Mouse (Mus musculus): ENCODE results near the gene Cog8. TPM values are rescaled to one million over a fixed set of nuclear protein-coding genes. Genes with fewer than 3 reads are reported as not detected.

Gene Cog8
- total and polyA plus RNA-seq, 3 experiments, result 24.2 to 39.3 (median 35.3) TPM

GRCm38 (mm10) chr8:107045478-107045877 lies 11.0 kb downstream of the Cog8 start:
- dilution Hi-C loops (cut with MboI; ENCODE audit: extremely low pct_ligation_motif_present, extremely low pct_unique_long_range_greater_than_20kb, low sequenced_read_pairs) (no loop called here), in situ Hi-C loops (cut with MboI; ENCODE audit: low pct_ligation_motif_present, low pct_unique_long_range_greater_than_20kb, low sequenced_read_pairs) (no loop called here)
- Histone ChIP-seq H3K4me2 (ENCODE audit: insufficient read depth, low read depth, poor library complexity, severe bottlenecking) (no peak overlapping the region), H3K9ac (ENCODE audit: insufficient read depth, low read depth) (no peak overlapping the region), H3K4me1 (ENCODE audit: control insufficient read depth in 1 of 2, insufficient read depth in 2 of 2) (peaks cover 5 to 43% of the 10 kb centered on the region in 2 experiments; a peak in 3 of 4 replicates), H3K79me2 (replicated peaks; ENCODE audit: control insufficient read depth, extremely low read depth, insufficient read depth, poor library complexity, severe bottlenecking) (peaks cover 19% of the 10 kb centered on the region), H3K27me3 (replicated peaks) (no peaks in the 10 kb centered on the region), H3K9me3 (replicated peaks; ENCODE audit: low read length) (no peaks in the 10 kb centered on the region), H3K4me3 (replicated peaks in 1 of 3; ENCODE audit: low read depth in 2 of 3, low read length in 2 of 3, poor library complexity in 1 of 3) (no peak overlapping the region), H3K36me3 (replicated peaks in 1 of 2; ENCODE audit: control insufficient read depth in 1 of 2, insufficient read depth in 1 of 2, low read length in 1 of 2) (peaks cover 65 to 76% of the 10 kb centered on the region in 2 experiments), H3K27ac (ENCODE audit: insufficient read depth, low read depth) (no peak overlapping the region)
- TF ChIP-seq CHD1 (IDR thresholded peaks at IDR 0.05; ENCODE audit: low read depth, low read length) (no peak), TBP (conservative IDR thresholded peaks at IDR 0.05; ENCODE audit: low read depth, low read length) (no peak), JUND (conservative IDR thresholded peaks at IDR 0.05; ENCODE audit: low read depth, low read length) (no peak), SMC3 (IDR thresholded peaks at IDR 0.05; ENCODE audit: low read depth, low read length) (no peak), NRF1 (IDR thresholded peaks at IDR 0.05; ENCODE audit: low read depth, low read length) (no peak), MYC (IDR thresholded peaks at IDR 0.05; ENCODE audit: low read depth, low read length) (no peak), JUN (IDR thresholded peaks at IDR 0.05; ENCODE audit: insufficient read depth, low read depth, low read length) (no peak), MXI1 (IDR thresholded peaks at IDR 0.05; ENCODE audit: low read depth, low read length) (no peak), ZC3H11A (IDR thresholded peaks at IDR 0.05; ENCODE audit: low read depth, low read length) (no peak), RCOR1 (conservative IDR thresholded peaks at IDR 0.05; ENCODE audit: low read depth, low read length) (no peak), PAX5 (IDR thresholded peaks at IDR 0.05; ENCODE audit: low read length) (no peak), POLR2A (IDR thresholded peaks at IDR 0.05; ENCODE audit: low read depth, low read length) (no peak), USF2 (conservative IDR thresholded peaks at IDR 0.05; ENCODE audit: low read depth, low read length) (no peak)
- DNase-seq (ENCODE audit: extremely low read depth), result no peak

DNA sequence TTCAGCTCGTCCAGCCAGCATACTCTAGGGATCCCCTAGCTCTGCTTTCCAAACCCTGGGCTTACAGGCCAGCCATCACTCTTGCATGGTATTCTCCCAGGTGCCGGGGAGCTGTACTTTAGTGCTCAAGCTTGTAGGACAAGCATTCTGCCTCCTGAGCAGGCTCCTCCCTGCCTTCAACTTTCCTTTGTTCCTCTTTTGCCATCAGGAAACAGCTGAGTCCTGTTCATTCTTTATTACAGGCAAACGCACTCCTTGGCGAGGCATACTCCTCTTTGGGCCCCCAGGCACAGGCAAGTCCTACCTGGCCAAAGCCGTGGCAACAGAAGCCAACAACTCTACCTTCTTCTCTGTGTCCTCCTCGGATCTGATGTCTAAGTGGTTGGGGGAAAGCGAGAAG lies 15.9 kb downstream of the Cog8 start:
- H3K27ac ChIP-seq (ENCODE audit: insufficient read depth, low read depth), result no peak overlapping the region
- peaks cover 0 to 18% of the 10 kb centered on the region in 2 experiments; a peak in 2 of 4 replicates for H3K4me1 ChIP-seq (ENCODE audit: control insufficient read depth in 1 of 2, insufficient read depth in 2 of 2)
- dilution Hi-C loops (cut with MboI; ENCODE audit: extremely low pct_ligation_motif_present, extremely low pct_unique_long_range_greater_than_20kb, low sequenced_read_pairs), result no loop called here
- H3K9ac ChIP-seq (ENCODE audit: insufficient read depth, low read depth), result no peak overlapping the region
- H3K4me2 ChIP-seq (ENCODE audit: insufficient read depth, low read depth, poor library complexity, severe bottlenecking), result no peak overlapping the region
- no peak for DNase-seq (ENCODE audit: extremely low read depth)
- H3K36me3 ChIP-seq (replicated peaks in 1 of 2; ENCODE audit: control insufficient read depth in 1 of 2, insufficient read depth in 1 of 2, low read length in 1 of 2), result peaks cover 69 to 85% of the 10 kb centered on the region in 2 experiments
- H3K79me2 ChIP-seq (replicated peaks; ENCODE audit: control insufficient read depth, extremely low read depth, insufficient read depth, poor library complexity, severe bottlenecking), result no peaks in the 10 kb centered on the region; the same call in 1 of the 2 replicates
- in situ Hi-C loops (cut with MboI; ENCODE audit: low pct_ligation_motif_present, low pct_unique_long_range_greater_than_20kb, low sequenced_read_pairs), result no loop called here
- TF ChIP-seq MXI1 (IDR thresholded peaks at IDR 0.05; ENCODE audit: low read depth, low read length) (no peak), EP300 (IDR thresholded peaks at IDR 0.05; ENCODE audit: low read length) (no peak), TBP (conservative IDR thresholded peaks at IDR 0.05; ENCODE audit: low read depth, low read length) (no peak), POLR2A (IDR thresholded peaks at IDR 0.05; ENCODE audit: low read depth, low read length) (no peak), BHLHE40 (IDR thresholded peaks at IDR 0.05; ENCODE audit: low read depth, low read length) (no peak), JUND (conservative IDR thresholded peaks at IDR 0.05; ENCODE audit: low read depth, low read length) (no peak), E2F4 (IDR thresholded peaks at IDR 0.05; ENCODE audit: insufficient replicate concordance, low read depth, low read length) (no peak), PAX5 (IDR thresholded peaks at IDR 0.05; ENCODE audit: low read length) (no peak), CTCF (conservative IDR thresholded peaks at IDR 0.05 in 1 of 2, IDR thresholded peaks at IDR 0.05 in 1 of 2; ENCODE audit: low read depth in 2 of 2, low read length in 2 of 2) (no peak), POLR2AphosphoS2 (IDR thresholded peaks at IDR 0.05; ENCODE audit: low read depth, low read length) (no peak), ZC3H11A (IDR thresholded peaks at IDR 0.05; ENCODE audit: low read depth, low read length) (no peak), ZKSCAN1 (IDR thresholded peaks at IDR 0.05; ENCODE audit: borderline replicate concordance, low read depth, low read length) (no peak), USF2 (conservative IDR thresholded peaks at IDR 0.05; ENCODE audit: low read depth, low read length) (no peak), NELFE (IDR thresholded peaks at IDR 0.05; ENCODE audit: low read depth, low read length) (no peak), IRF4 (IDR thresholded peaks at IDR 0.05; ENCODE audit: low read depth, low read length) (no peak), SIN3A (IDR thresholded peaks at IDR 0.05; ENCODE audit: low read length) (no peak), TCF12 (IDR thresholded peaks at IDR 0.05; ENCODE audit: low read depth, low read length) (no peak)
- no peaks in the 10 kb centered on the region for H3K27me3 ChIP-seq (replicated peaks)
- no peak overlapping the region for H3K4me3 ChIP-seq (replicated peaks in 1 of 3; ENCODE audit: low read depth in 2 of 3, low read length in 2 of 3, poor library complexity in 1 of 3)
- no peaks in the 10 kb centered on the region for H3K9me3 ChIP-seq (replicated peaks; ENCODE audit: low read length)

All from CH12.LX (cell line).